Mouse (Mus musculus): ENCODE measurements around the gene Map3k14.

- TF ChIP-seq MAFK (IDR thresholded peaks at IDR 0.05; ENCODE audit: borderline replicate concordance, low read depth, low read length): no peak
- TF ChIP-seq SIN3A (IDR thresholded peaks at IDR 0.05; ENCODE audit: low read length): no peak
- TF ChIP-seq CTCF (IDR thresholded peaks at IDR 0.05 in 2 of 3, conservative IDR thresholded peaks at IDR 0.05 in 1 of 3; ENCODE audit: control insufficient read depth in 1 of 3, insufficient read depth in 1 of 3, low read depth in 2 of 3, low read length in 3 of 3, poor library complexity in 1 of 3, severe bottlenecking in 1 of 3): no peak
- TF ChIP-seq USF2 (IDR thresholded peaks at IDR 0.05; ENCODE audit: borderline replicate concordance in 1 of 2, insufficient read depth in 1 of 2, low read depth in 1 of 2, low read length in 2 of 2): no peak
- TF ChIP-seq MYC (IDR thresholded peaks at IDR 0.05; ENCODE audit: low read depth, low read length): no peak
- no peak for TF ChIP-seq GATA1 (IDR thresholded peaks at IDR 0.05; ENCODE audit: low read depth, low read length)
- TF ChIP-seq ZMIZ1 (IDR thresholded peaks at IDR 0.05; ENCODE audit: low read depth, low read length): no peak
- TF ChIP-seq USF1 (IDR thresholded peaks at IDR 0.05; ENCODE audit: low read depth, low read length): no peak
- no peak for TF ChIP-seq CHD2 (IDR thresholded peaks at IDR 0.05; ENCODE audit: low read length)
Measured at GRCm38 (mm10) chr11:103249509-103249908, 17.8 kb downstream of the Map3k14 start.

Data from MEL (cell line).